Mouse (Mus musculus): ENCODE data around the gene Kdelc1.
A peak's percentile ranks its signal among the peaks of the same experiment; 100 is the strongest.

DNA sequence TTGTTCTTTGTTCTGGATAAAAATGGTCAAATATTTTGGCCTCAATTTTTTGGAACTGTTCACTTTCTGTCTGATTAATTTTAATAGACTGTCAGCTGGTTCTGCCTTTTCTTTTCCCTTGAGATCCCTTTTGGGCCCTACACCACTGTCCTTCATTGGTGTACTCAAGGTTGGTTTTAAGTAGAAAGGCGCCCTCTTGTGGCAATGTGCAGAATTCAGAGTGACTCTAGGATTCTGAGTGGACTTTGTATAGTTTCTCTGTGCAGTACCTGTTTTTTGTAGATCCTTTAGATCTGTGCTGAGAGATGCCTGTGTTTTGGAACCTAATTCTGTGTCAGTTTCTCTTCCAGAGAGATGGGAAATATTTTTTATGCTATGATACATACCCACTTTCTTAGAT is 54.0 kb downstream of the Kdelc1 start:
- TF ChIP-seq POLR2A (IDR thresholded peaks at IDR 0.05; ENCODE audit: borderline replicate concordance, extremely low read depth, insufficient read depth, insufficient read length, poor library complexity, severe bottlenecking): no peak
- TF ChIP-seq CTCF (IDR thresholded peaks at IDR 0.05; ENCODE audit: borderline replicate concordance, extremely low read depth, insufficient read depth, insufficient read length): peak; percentile 36; the same call in 1 of the 2 replicates

Data from brain, embryonic 14.5 days (tissue).